Mouse (Mus musculus): ENCODE data around the gene Diras1.

GRCm38 (mm10) chr10:81058896-81059295 lies 33.4 kb upstream of the Diras1 start:
- TF ChIP-seq CTCF (conservative IDR thresholded peaks at IDR 0.05; ENCODE audit: insufficient read depth, insufficient read length, low read depth, low read length) (no peak), POLR2A (IDR thresholded peaks at IDR 0.05; ENCODE audit: low read depth, low read length) (no peak)
